Mouse (Mus musculus): ENCODE results near the gene Kansl2. TPM values are rescaled to one million over a fixed set of nuclear protein-coding genes. Genes with fewer than 3 reads are reported as not detected.

Kansl2 gene
- polyA plus RNA-seq, 1 experiment from 2014 or later = 123 TPM

- no peaks in the 10 kb centered on the region for H3K4me1 ChIP-seq (ENCODE audit: control insufficient read depth, insufficient read depth, low read length)
- H3K9me3 ChIP-seq (ENCODE audit: control insufficient read depth, low read length) = no peaks in the 10 kb centered on the region
- H3K4me2 ChIP-seq (replicated peaks; ENCODE audit: low read depth, low read length) = no peak overlapping the region
- H3K27me3 ChIP-seq (ENCODE audit: control insufficient read depth, insufficient read depth, low read length) = no peaks in the 10 kb centered on the region
- no peak overlapping the region for H3K4me3 ChIP-seq (ENCODE audit: low read length)
- 60% methylated on average over 4 of the region's 4 CpGs for WGBS
- no peak for ATAC-seq (ENCODE audit: low FRiP score, low TSS enrichment)
- H3K36me3 ChIP-seq (ENCODE audit: control insufficient read depth, insufficient read depth, low read length) = peaks cover 83% of the 10 kb centered on the region
- H3K27ac ChIP-seq (ENCODE audit: low read depth, low read length) = no peak overlapping the region
- no peak overlapping the region for H3K9ac ChIP-seq (ENCODE audit: low read depth, low read length)
Measured at GRCm38 (mm10) chr15:98543341-98543740, 9.3 kb upstream of the Kansl2 start.

GRCm38 (mm10) chr15:98541064-98541463 lies 7.0 kb upstream of the Kansl2 start:
- Histone ChIP-seq H3K27me3 (ENCODE audit: control insufficient read depth, insufficient read depth, low read length) (no peaks in the 10 kb centered on the region), H3K4me1 (ENCODE audit: control insufficient read depth, insufficient read depth, low read length) (no peaks in the 10 kb centered on the region), H3K27ac (ENCODE audit: low read depth, low read length) (no peak overlapping the region), H3K36me3 (ENCODE audit: control insufficient read depth, insufficient read depth, low read length) (peaks cover 62% of the 10 kb centered on the region), H3K9me3 (ENCODE audit: control insufficient read depth, low read length) (no peaks in the 10 kb centered on the region), H3K9ac (ENCODE audit: low read depth, low read length) (no peak overlapping the region), H3K4me2 (replicated peaks; ENCODE audit: low read depth, low read length) (no peak overlapping the region), H3K4me3 (ENCODE audit: low read length) (no peak overlapping the region)
- 91% methylated on average over 6 of the region's 6 CpGs for WGBS
- ATAC-seq (ENCODE audit: low FRiP score, low TSS enrichment) = no peak

GRCm38 (mm10) chr15:98537923-98538322 lies 3.9 kb upstream of the Kansl2 start:
- WGBS = 78% methylated on average over 4 of the region's 4 CpGs
- H3K27ac ChIP-seq (ENCODE audit: low read depth, low read length) = no peak overlapping the region

GRCm38 (mm10) chr15:98536828-98537510 lies 2.9 kb upstream of the Kansl2 start:
- Histone ChIP-seq H3K4me3 (ENCODE audit: low read length) (no peak overlapping the region), H3K9ac (ENCODE audit: low read depth, low read length) (no peak overlapping the region), H3K27ac (ENCODE audit: low read depth, low read length) (no peak overlapping the region), H3K9me3 (ENCODE audit: control insufficient read depth, low read length) (no peaks in the 10 kb centered on the region), H3K4me2 (replicated peaks; ENCODE audit: low read depth, low read length) (no peak overlapping the region), H3K27me3 (ENCODE audit: control insufficient read depth, insufficient read depth, low read length) (no peaks in the 10 kb centered on the region), H3K36me3 (ENCODE audit: control insufficient read depth, insufficient read depth, low read length) (peaks cover 24% of the 10 kb centered on the region), H3K4me1 (ENCODE audit: control insufficient read depth, insufficient read depth, low read length) (peaks cover 8% of the 10 kb centered on the region; the same call in 1 of the 2 replicates)
- 83% methylated on average over 8 of the region's 8 CpGs for WGBS
- ATAC-seq (ENCODE audit: low FRiP score, low TSS enrichment) = no peak

More at GRCm38 (mm10) chr15:98537923-98538322, 3.9 kb upstream of the Kansl2 start:
- H3K9ac ChIP-seq (ENCODE audit: low read depth, low read length) = no peak overlapping the region
- no peak overlapping the region for H3K4me3 ChIP-seq (ENCODE audit: low read length)
- ATAC-seq (ENCODE audit: low FRiP score, low TSS enrichment) = no peak
- H3K9me3 ChIP-seq (ENCODE audit: control insufficient read depth, low read length) = no peaks in the 10 kb centered on the region
- H3K4me2 ChIP-seq (replicated peaks; ENCODE audit: low read depth, low read length) = no peak overlapping the region
- peaks cover 31% of the 10 kb centered on the region for H3K36me3 ChIP-seq (ENCODE audit: control insufficient read depth, insufficient read depth, low read length)
- H3K4me1 ChIP-seq (ENCODE audit: control insufficient read depth, insufficient read depth, low read length) = no peaks in the 10 kb centered on the region
- no peaks in the 10 kb centered on the region for H3K27me3 ChIP-seq (ENCODE audit: control insufficient read depth, insufficient read depth, low read length)

GRCm38 (mm10) chr15:98535921-98536320 lies 1.9 kb upstream of the Kansl2 start:
- H3K4me1 ChIP-seq (ENCODE audit: control insufficient read depth, insufficient read depth, low read length) = peaks cover 8% of the 10 kb centered on the region; the same call in 1 of the 2 replicates
- WGBS = 85% methylated on average over 4 of the region's 4 CpGs

GRCm38 (mm10) chr15:98533035-98533531 lies 981 bp downstream of the Kansl2 start:
- Histone ChIP-seq H3K27ac (ENCODE audit: low read depth, low read length) (peak overlapping the region; percentile 47; the same call in 1 of the 2 replicates), H3K9me3 (ENCODE audit: control insufficient read depth, low read length) (no peaks in the 10 kb centered on the region), H3K4me2 (replicated peaks; ENCODE audit: low read depth, low read length) (peak overlapping the region; percentile 87), H3K9ac (ENCODE audit: low read depth, low read length) (peak overlapping the region; percentile 94), H3K27me3 (ENCODE audit: control insufficient read depth, insufficient read depth, low read length) (no peaks in the 10 kb centered on the region), H3K4me1 (ENCODE audit: control insufficient read depth, insufficient read depth, low read length) (peaks cover 8% of the 10 kb centered on the region; the same call in 1 of the 2 replicates), H3K36me3 (ENCODE audit: control insufficient read depth, insufficient read depth, low read length) (peaks cover 39% of the 10 kb centered on the region), H3K4me3 (ENCODE audit: low read length) (peak overlapping the region; percentile 87)
- ATAC-seq (ENCODE audit: low FRiP score, low TSS enrichment) = no peak
- under 1% methylated on average over 18 of the region's 18 CpGs for WGBS

More at GRCm38 (mm10) chr15:98535921-98536320, 1.9 kb upstream of the Kansl2 start:
- Histone ChIP-seq H3K36me3 (ENCODE audit: control insufficient read depth, insufficient read depth, low read length) (peaks cover 25% of the 10 kb centered on the region), H3K9ac (ENCODE audit: low read depth, low read length) (no peak overlapping the region), H3K9me3 (ENCODE audit: control insufficient read depth, low read length) (no peaks in the 10 kb centered on the region), H3K4me3 (ENCODE audit: low read length) (no peak overlapping the region), H3K4me2 (replicated peaks; ENCODE audit: low read depth, low read length) (no peak overlapping the region), H3K27ac (ENCODE audit: low read depth, low read length) (no peak overlapping the region), H3K27me3 (ENCODE audit: control insufficient read depth, insufficient read depth, low read length) (no peaks in the 10 kb centered on the region)
- ATAC-seq (ENCODE audit: low FRiP score, low TSS enrichment) = no peak

GRCm38 (mm10) chr15:98532281-98532680 lies 1.8 kb downstream of the Kansl2 start:
- ATAC-seq (ENCODE audit: low FRiP score, low TSS enrichment) = no peak
- H3K4me3 ChIP-seq (ENCODE audit: low read length) = peak overlapping the region; percentile 87
- peak overlapping the region; percentile 94; the same call in 1 of the 2 replicates for H3K9ac ChIP-seq (ENCODE audit: low read depth, low read length)
- no peak overlapping the region for H3K27ac ChIP-seq (ENCODE audit: low read depth, low read length)
- no peaks in the 10 kb centered on the region for H3K27me3 ChIP-seq (ENCODE audit: control insufficient read depth, insufficient read depth, low read length)
- H3K9me3 ChIP-seq (ENCODE audit: control insufficient read depth, low read length) = no peaks in the 10 kb centered on the region
- peaks cover 8% of the 10 kb centered on the region; the same call in 1 of the 2 replicates for H3K4me1 ChIP-seq (ENCODE audit: control insufficient read depth, insufficient read depth, low read length)
- peaks cover 47% of the 10 kb centered on the region for H3K36me3 ChIP-seq (ENCODE audit: control insufficient read depth, insufficient read depth, low read length)
- 29% methylated on average over 5 of the region's 5 CpGs for whole genome bisulfite sequencing
- peak overlapping the region; percentile 87 for H3K4me2 ChIP-seq (replicated peaks; ENCODE audit: low read depth, low read length)

GRCm38 (mm10) chr15:98528066-98528563 lies 5.9 kb downstream of the Kansl2 start:
- H3K4me3 ChIP-seq (ENCODE audit: low read length) = no peak overlapping the region
- H3K27me3 ChIP-seq (ENCODE audit: control insufficient read depth, insufficient read depth, low read length) = no peaks in the 10 kb centered on the region
- H3K36me3 ChIP-seq (ENCODE audit: control insufficient read depth, insufficient read depth, low read length) = peaks cover 88% of the 10 kb centered on the region
- ATAC-seq (ENCODE audit: low FRiP score, low TSS enrichment) = no peak
- H3K27ac ChIP-seq (ENCODE audit: low read depth, low read length) = no peak overlapping the region
- H3K4me1 ChIP-seq (ENCODE audit: control insufficient read depth, insufficient read depth, low read length) = peaks cover 8% of the 10 kb centered on the region; the same call in 1 of the 2 replicates
- H3K4me2 ChIP-seq (replicated peaks; ENCODE audit: low read depth, low read length) = no peak overlapping the region
- H3K9me3 ChIP-seq (ENCODE audit: control insufficient read depth, low read length) = no peaks in the 10 kb centered on the region
- 87% methylated on average over 5 of the region's 5 CpGs for WGBS
- H3K9ac ChIP-seq (ENCODE audit: low read depth, low read length) = no peak overlapping the region
